Mouse (Mus musculus) adrenal gland, postnatal 25 days (tissue): ENCODE measurements around the gene Olfr67. TPM values are rescaled to one million over a fixed set of nuclear protein-coding genes. Genes with fewer than 3 reads are reported as not detected.
"Not testable (repeated sequence)": the region's sequence is repeated elsewhere in the genome, so short reads cannot be mapped to it uniquely, and the experiment has no call there.

Source experiments
- DNase-seq: peaks from one replicate; pipeline ENCODE4 v3.0.0; 2021; ENCODE audit warnings: mixed read lengths
- total RNA-seq: library from RNA; stranded (reverse); gene quantifications from 2 replicates; pipeline ENCODE4 v1.2.3, GENCODE M21; 2021

Gene Olfr67
- total RNA-seq, 1 experiment from 2014 or later = not detected

GRCm38 (mm10) chr7:103771494-103771893, 20.1 kb downstream of the Olfr67 start, which contains the start of gene Olfr69:
Gene Olfr69, minus strand, starts transcription at chr7:103771594.
- no peak for DNase-seq

- DNase-seq = not testable (repeated sequence)
Measured at GRCm38 (mm10) chr7:103767687-103768086, 23.9 kb downstream of the Olfr67 start.

GRCm38 (mm10) chr7:103762212-103762611, 29.4 kb downstream of the Olfr67 start:
- not testable (repeated sequence) for DNase-seq

GRCm38 (mm10) chr7:103757233-103757632, 34.4 kb downstream of the Olfr67 start, which contains the start of gene Olfr630:
Gene Olfr630, minus strand, starts transcription at chr7:103757333.
- DNase-seq = no peak

- no peak for DNase-seq
Measured at GRCm38 (mm10) chr7:103744843-103745242, 46.8 kb downstream of the Olfr67 start, which contains the start of gene Olfr629. Gene Olfr629, minus strand, starts transcription at chr7:103744943.

Other genes starting within 250 kb of the Olfr67 start
- not detected in 2 replicates for gene Olfr612, start 249.1 kb downstream of the Olfr67 start, total RNA-seq
- not detected in 2 replicates for gene Olfr613, start 243.7 kb downstream of the Olfr67 start, total RNA-seq
- not detected in 2 replicates for gene Olfr615, start 235.7 kb downstream of the Olfr67 start, total RNA-seq
- not detected in 2 replicates for gene Olfr616, start 222.7 kb downstream of the Olfr67 start, total RNA-seq
- gene Olfr617, start 218.8 kb downstream of the Olfr67 start, total RNA-seq = not detected in 2 replicates
- not detected in 2 replicates for gene Olfr618, start 201.7 kb downstream of the Olfr67 start, total RNA-seq
- gene Olfr619, start 191.2 kb downstream of the Olfr67 start, total RNA-seq = not detected in 2 replicates
- gene Olfr620, start 179.3 kb downstream of the Olfr67 start, total RNA-seq = not detected in 2 replicates
- not detected in 2 replicates for gene Olfr622, start 149.1 kb downstream of the Olfr67 start, total RNA-seq
- gene Olfr623, start 128.1 kb downstream of the Olfr67 start, total RNA-seq = not detected in 2 replicates
- gene Olfr624, start 120.6 kb downstream of the Olfr67 start, total RNA-seq = 0.06 TPM in 1 of 2 replicates, not detected in the other
- gene Olfr625-ps1, start 109.1 kb downstream of the Olfr67 start, total RNA-seq = not detected in 2 replicates
- gene Olfr243, start 77.2 kb downstream of the Olfr67 start, total RNA-seq = not detected in 2 replicates
- not detected in 2 replicates for gene Olfr628, start 61.4 kb downstream of the Olfr67 start, total RNA-seq
- gene Olfr629, start 46.9 kb downstream of the Olfr67 start, total RNA-seq = not detected in 2 replicates
- not detected in 2 replicates for gene Olfr630, start 34.5 kb downstream of the Olfr67 start, total RNA-seq
- gene Olfr69, start 20.2 kb downstream of the Olfr67 start, total RNA-seq = not detected in 2 replicates
- gene Olfr68, start 12.1 kb downstream of the Olfr67 start, total RNA-seq = not detected in 2 replicates
- gene Hbb-bt, start 22.2 kb upstream of the Olfr67 start, total RNA-seq = 217 and 281 TPM in 2 replicates
- 2,100 and 2,179 TPM in 2 replicates for gene Hbb-bs, start 36.3 kb upstream of the Olfr67 start, total RNA-seq
- gene Hbb-bh2, start 48.7 kb upstream of the Olfr67 start, total RNA-seq = not detected in 2 replicates
- not detected in 2 replicates for gene Hbb-bh1, start 51.3 kb upstream of the Olfr67 start, total RNA-seq
- not detected in 2 replicates for gene Hbb-y, start 61.4 kb upstream of the Olfr67 start, total RNA-seq
- not detected in 2 replicates for gene Olfr66, start 94.4 kb upstream of the Olfr67 start, total RNA-seq
- not detected in 2 replicates for gene Olfr64, start 102.7 kb upstream of the Olfr67 start, total RNA-seq
- not detected in 2 replicates for gene Olfr65, start 111.7 kb upstream of the Olfr67 start, total RNA-seq
- gene Olfr631, start 137.0 kb upstream of the Olfr67 start, total RNA-seq = not detected in 2 replicates
- not detected in 2 replicates for gene Olfr632, start 142.5 kb upstream of the Olfr67 start, total RNA-seq
- not detected in 2 replicates for gene Olfr633, start 152.6 kb upstream of the Olfr67 start, total RNA-seq
- gene Olfr635, start 179.3 kb upstream of the Olfr67 start, total RNA-seq = 0.06 TPM in 1 of 2 replicates, not detected in the other
- not detected in 2 replicates for gene Olfr638, start 206.9 kb upstream of the Olfr67 start, total RNA-seq
- 0.06 TPM in 1 of 2 replicates, not detected in the other for gene Olfr639, start 225.5 kb upstream of the Olfr67 start, total RNA-seq
- not detected in 2 replicates for gene Olfr640, start 233.8 kb upstream of the Olfr67 start, total RNA-seq
- not detected in 2 replicates for gene Olfr641, start 243.6 kb upstream of the Olfr67 start, total RNA-seq